Mouse (Mus musculus): ENCODE measurements around the gene Ssbp3.

Gene Ssbp3

DNA sequence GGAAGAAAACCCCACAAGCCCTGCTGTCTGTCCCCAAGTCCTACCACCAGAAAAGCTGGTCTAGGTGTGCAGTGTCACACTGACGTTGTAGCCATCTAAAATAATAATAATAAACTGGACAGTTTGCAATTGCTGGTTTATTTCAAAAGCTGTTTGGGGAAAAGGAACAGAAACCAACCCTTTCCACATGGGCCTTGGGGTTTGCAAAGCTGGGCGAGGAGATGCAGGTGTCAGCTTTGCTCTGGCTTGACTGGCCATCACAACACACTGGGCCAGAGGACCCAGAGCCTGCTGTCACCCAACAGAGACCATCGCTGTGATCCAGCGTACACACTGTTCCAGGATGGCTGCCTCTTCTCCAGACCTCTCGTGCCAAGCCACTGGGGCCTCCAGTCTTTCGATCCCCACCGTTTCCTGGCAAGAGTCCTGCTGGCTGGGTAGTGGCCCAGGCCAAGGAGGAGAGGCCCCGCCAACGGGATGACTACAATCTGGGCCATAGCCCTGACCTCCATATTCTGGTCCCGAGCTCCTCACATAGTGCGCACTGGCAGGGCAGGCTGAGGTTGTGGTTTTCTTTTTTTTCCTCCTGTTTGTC is 138.2 kb downstream of the Ssbp3 start:
- in situ Hi-C loops (cut with MboI) = no loop called here

DNA sequence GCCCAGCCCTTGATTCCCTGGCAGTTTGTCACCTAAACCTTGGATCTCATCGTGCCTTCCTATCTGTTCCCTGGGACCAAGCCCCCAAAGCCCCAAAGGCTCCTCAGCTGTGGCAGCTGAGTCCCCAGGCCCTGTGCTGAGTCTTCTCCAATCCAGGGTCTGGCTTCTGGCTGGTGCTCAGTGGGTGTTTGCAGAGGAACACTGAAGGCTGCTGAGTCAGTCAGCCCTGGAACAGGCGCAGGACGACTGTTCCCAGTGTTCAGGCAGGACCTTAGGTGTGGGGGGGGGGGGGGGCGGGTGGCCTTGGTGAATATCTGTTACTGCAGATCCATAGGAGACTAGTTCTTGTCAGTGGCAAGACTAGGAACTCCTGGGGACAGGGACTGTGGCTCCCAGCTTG is 141.4 kb downstream of the Ssbp3 start:
- in situ Hi-C loops (cut with MboI) = no loop called here

DNA sequence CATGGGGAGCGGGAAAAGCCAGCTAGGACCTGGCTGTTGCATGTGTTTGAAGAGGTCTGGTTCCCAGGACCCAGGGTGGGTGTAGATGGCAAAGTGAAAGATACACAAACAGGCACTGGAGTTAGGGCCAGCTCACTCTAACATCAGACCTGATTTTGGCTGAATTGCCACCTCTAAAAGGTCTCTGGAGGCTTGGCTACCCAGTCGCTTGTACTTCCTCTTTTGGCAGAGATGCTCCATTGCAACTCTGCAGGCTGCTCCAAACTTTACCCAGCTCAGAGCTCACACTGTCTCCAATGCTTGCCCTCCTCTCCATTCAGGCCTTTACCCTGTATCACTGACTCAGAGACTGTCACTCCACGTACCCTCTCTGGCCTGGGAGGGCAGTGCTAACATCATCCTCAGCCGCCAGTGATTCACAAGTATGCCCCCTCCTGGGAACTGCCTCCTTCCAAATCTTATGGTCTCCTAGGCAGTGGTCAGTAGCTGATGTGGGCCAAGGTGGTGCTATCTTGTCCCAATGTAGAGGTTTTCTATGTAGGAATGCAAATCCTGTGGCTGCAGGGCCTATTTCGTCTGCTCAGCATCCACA is 142.6 kb downstream of the Ssbp3 start:
- in situ Hi-C loops (cut with MboI) = no loop called here

DNA sequence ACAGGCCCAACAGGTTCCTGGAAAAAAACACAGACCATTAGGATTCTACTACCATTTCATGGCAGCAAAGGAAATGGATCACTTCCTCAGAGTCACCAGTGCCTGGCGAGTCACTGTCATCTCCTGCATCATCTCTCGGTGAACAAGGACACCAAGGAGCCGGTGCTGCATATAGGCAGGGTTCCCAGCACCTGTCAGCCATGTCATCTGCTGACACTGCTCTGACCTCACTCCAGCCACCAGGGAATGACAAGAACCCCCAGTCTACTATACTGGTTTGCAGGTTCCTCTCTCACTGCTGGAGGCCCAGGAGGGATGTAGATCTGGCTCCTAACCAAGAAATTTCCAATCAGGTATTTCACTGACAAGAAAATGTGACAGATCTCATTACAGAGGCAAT is 145.6 kb downstream of the Ssbp3 start:
- in situ Hi-C loops (cut with MboI) = no loop called here

DNA sequence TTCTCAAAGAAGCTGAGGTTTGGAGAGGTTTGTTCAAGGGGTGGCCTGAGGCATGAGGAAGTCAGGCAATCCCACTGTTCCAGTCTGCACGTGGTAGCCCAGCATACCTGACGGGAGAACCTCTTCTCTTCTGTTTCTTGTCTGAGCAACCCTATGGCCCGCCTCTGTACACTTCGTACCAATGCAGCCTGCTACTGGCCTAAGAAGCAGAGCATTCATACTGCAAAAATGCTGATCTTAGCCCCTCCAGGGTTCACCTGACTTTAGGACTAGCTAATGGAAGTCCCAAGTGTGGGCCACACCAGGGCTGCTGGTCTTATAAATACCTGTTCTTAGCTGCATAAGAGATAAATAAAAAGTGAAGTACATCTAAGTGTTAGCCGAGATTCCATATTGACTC is 147.8 kb downstream of the Ssbp3 start:
- in situ Hi-C loops (cut with MboI) = no loop called here

DNA sequence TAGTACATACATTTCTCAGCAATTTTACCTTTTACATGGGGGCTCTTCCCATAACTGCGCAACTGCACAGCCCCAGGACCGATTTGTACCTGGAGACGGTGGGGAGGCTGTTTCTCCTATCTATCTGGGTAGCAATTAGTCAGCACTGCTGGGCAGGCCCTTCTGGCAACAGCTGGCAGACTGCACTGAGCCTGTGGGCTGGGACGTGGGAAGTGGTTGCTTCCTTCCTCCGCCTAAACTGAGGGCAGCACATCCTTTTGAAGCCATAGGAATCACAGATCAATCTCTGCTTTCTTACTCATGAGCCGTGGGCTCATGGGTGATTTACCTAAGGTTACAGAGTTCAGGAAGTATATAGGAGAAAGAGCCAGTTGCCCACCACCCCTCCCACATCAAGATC is 148.3 kb downstream of the Ssbp3 start:
- in situ Hi-C loops (cut with MboI) = no loop called here

DNA sequence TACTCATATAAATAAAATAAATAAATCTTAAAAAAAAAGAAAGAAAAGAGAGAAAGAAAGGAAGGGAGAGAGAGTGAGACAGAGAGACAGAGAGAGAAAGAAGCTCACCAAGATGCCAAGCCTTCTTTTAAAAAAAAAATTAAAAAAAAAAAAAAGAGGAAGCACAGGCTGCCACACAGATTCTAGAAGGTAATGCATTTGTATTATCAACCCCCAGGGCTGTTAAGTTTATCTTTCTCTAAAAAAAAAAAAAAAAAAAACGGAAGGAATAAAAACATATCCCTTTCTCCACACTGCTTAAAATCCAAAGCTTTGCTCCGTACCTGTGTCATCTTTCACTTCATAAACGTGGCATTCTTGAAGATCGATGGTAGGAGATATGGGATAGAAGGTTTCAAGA is 151.1 kb downstream of the Ssbp3 start:
- in situ Hi-C loops (cut with MboI) = no loop called here

DNA sequence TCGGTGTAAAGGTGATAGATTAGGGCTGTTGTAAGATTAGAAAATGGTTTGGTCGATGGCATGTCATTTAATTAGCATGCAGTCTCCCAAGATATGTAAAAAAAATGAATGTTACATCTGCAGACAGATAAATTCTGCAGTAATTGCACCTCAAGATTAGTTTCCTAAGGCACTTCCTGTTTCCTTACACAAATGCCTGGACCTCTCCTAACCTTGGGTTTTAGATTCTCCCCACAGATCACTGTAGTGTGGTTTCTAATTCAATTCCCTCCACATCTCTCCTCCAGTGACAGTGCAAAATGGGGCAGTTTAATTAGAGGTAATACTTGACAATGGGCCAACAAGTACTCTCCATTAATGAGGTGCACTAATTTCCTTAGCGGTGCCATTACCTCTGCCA is 152.7 kb downstream of the Ssbp3 start:
- in situ Hi-C loops (cut with MboI) = no loop called here

DNA sequence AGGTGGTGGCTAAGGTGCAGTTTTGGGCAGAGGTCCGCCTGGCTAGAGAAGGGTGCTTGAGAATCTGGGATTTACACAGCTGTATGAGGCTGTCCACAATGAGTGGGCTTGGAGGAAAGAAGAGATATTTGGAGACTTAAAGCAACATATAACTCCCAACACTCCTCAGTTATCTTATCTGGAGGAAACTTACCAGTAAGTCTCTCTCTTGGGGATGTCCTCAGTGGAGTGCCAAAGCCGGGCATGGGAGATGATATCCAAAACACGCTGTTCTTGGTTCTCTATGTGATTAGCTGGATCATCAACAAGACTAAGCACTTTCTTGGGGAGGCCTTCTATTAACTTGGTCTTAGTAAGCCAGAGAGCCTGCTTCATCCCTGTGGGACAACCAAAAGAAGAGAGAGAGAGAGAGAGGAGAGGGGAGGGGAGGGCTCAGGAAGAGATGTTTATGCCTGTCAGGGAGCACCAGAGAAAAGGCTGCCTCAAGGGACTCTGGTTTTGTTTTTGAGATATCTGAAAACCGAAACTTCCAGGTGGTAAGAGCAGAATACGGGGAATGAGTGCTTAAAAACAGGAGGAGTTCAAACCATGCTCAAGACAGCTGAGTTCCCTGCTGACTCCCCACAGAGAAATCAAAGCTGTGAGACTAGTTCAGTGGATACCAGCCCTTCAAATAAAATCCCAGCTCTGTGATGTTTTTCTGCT is 154.0 kb downstream of the Ssbp3 start:
- in situ Hi-C loops (cut with MboI) = no loop called here

DNA sequence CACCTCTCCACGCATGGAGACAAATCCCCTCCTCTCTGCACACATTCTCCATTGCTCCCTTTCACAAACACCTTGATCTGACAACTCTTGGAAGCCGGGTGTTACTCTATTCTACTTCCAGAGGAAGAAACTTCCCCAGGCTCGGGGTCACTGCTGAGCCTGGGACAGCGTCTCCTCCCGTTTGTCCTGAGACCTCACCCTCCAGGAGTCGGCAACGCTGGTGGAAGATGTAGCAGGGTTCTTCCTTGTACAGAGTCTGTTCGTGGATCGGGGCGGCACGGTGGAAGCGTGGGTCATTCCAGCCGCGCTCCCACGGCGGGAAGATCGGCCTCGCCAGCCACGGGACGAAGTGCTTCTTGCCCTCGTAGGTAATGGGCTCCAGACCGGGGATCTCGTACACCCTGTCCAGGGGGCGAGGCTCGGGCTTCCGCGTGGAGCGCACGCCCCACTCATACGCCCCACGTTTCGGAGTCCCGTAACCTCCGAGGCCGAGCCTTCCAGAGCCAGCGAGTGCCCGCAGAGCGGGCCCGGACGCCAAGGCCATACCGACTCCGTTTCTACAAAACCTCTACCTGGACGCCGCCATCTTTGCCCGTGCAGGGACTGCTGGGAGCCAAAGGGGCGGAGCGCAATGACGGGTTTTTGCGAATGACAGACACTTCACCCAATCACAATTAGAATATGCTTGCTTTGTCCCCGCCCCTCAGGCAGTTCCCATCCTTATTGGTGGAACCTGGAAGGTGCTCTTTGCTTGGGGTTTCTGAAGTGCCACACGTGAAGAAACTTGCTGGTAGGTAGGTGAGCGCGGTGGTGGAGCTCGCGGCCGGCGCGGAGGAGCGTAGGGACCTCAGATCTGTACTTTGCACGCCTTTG is 156.0 kb downstream of the Ssbp3 start, which contains the start of the genes Mrpl37 and Cyb5rl:
Mrpl37 (minus strand) TSS at position 617 of the 873 bp plus-strand sequence.
Cyb5rl (plus strand) TSS at position 737 of the 873 bp plus-strand sequence.
- in situ Hi-C loops (cut with MboI) = no loop called here

DNA sequence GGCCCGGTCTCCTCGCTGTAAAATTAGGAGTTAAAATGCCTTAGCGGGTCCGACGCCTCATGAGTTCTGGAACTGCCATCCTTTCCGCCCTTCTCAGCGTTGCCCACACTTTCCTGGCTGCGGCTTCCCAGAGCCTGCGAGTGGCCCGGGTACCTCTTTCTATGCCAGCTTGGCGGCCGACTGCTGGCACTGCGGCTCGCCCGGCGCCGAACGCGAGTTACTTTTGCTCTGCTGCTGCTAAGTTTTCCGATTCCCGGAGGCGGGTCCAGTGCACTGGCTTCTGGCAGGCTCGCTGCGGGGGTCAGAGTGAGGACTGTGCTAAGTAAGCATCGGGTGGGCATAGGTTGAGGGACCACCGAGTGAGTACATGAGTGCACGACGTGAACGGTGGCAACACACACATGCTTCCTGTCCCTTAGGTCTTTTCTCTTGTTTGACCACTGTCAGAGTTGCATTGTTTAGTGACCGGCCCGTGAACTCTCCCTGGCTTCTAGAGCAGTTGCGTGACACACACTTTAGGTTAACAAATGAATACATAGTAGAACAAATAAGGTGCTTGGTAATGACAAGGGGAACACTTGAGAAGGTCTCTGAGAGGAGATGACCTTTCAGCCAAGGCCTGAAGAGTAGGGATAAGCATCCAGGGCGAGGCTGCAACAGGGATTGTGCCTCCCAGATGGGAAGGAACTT is 156.8 kb downstream of the Ssbp3 start:
- in situ Hi-C loops (cut with MboI) = no loop called here

DNA sequence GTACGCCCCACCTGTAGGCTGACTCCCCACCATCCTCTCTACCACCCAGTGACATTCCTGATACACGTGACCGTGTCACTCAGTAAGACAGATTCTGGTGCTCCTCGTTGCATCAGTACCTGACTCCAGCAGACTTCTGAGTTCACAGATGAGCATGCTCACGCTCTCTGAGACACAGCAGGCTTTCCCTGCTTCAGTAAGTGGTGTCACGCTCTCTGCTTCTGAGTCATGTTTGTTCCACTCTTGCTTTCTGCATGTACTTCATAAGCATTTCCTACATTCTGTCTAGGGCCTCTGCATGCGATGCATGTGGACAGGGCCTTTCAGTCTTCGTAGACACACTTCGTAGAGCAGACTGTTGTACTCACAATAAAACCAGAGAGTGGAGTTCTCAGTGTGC is 161.8 kb downstream of the Ssbp3 start:
- in situ Hi-C loops (cut with MboI) = no loop called here

DNA sequence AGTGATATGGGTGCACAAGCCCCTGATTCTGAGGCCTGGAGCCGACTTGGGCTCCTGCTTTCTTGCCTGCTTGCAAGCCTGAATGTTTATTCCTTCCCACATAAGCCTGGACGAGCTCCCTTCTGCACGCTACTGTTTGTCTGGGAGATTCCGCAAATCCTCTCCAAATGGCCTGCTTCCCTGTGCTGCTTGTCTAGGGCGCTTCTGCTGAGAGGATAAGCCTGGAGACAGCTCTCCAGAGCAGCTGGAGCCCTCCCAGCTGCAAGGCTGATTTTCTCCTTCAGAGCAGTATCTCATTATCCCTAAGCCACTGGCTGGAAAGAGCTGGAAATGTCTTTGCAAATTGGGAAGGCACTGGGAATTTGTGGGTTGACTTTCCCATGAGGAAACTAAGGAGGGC is 165.0 kb downstream of the Ssbp3 start:
- in situ Hi-C loops (cut with MboI) = no loop called here

DNA sequence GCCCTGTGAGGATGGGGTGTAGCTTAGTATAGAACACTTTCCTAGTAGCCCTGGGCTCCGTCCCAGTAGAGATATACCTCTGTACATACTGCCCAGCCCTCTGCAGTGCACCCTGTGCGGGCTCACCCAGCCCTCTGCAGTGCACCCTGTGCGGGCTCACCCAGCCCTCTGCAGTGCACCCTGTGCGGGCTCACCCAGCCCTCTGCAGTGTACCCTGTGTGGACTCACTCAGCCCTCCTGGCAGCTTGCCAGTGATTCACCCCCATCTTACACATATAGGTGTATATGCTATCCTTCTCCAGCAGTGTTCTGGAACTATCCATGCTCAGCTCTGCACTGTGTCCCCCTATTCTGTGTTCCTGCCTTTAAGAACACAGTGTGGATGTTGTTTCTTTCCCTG is 168.4 kb downstream of the Ssbp3 start:
- in situ Hi-C loops (cut with MboI) = no loop called here

DNA sequence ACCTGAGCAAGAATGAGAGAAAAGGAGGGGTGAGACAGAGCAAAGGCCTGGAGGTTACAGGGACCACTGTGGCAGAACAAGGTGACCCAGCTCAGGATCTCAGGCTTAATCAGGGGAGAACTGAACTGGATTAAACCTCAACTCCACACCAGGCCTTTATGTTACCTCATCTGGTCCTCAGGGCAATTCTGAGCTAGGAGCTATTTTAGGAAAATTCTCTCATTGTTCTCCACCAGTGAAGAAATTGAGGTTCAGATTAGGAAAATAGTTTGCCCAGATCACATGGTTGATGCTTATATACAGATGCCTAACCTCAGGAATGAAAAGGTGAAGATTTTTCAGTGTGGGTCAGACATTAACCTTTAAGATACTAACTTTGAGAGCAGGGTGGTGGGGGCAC is 169.2 kb downstream of the Ssbp3 start:
- in situ Hi-C loops (cut with MboI) = no loop called here

DNA sequence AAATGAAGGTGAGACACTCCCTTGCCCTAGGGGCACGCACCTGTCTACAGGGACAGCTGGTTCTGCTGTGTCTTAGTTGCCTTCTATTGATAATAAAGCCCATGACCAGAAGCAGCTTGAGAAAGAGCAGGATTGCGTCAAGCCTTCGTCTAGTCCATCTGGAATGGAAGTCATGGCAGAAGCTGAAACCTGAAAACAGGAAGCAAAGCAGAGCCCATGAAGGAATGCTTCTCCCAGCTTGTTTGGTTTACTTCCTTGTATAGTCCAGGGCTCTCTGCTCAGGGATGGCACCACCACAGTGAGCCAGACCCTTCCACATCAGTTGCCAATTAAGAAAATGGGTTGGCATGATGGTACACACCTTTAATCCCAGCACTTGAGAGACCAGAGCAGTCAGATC is 171.7 kb downstream of the Ssbp3 start:
- in situ Hi-C loops (cut with MboI) = no loop called here

DNA sequence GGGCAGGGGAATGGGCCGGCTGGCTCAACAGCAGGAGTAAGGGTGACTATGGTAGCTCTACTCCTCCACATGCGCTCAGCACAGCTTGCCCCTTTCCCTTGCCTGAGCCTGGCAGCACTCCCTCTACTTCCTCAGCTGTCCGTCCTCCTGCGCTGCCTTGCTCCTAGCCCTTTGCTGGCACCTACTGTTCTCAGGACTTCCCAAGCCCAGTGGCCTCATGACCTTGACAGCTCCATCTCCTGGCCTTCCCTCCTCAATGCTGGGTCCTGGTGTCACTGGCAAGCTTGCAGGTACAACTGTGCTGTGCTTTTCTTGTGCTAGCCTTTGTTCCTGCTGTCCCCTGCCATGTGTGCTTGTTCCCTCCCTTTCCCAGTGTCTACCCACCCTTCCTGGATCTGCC is 172.6 kb downstream of the Ssbp3 start:
- in situ Hi-C loops (cut with MboI) = no loop called here

DNA sequence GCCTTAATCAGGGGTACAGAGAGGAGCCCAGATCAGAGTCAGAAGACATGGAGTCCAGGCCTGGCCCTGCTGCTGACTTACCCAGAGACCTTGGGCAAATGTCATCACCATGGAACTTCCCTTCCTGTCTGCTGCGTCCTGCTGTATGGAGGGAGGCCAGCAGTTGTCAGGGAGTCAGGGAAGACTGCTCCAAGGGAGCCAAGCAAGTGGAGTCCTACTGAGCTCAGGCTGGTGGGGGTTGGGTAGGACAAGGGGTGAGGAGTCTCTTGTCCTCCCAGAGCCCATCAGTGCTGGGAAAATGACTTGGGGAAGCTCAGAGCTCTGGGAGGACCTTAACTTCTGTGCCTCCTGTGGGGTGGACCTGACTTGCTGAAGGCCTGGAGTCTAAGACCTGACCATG is 173.8 kb downstream of the Ssbp3 start:
- in situ Hi-C loops (cut with MboI) = no loop called here

DNA sequence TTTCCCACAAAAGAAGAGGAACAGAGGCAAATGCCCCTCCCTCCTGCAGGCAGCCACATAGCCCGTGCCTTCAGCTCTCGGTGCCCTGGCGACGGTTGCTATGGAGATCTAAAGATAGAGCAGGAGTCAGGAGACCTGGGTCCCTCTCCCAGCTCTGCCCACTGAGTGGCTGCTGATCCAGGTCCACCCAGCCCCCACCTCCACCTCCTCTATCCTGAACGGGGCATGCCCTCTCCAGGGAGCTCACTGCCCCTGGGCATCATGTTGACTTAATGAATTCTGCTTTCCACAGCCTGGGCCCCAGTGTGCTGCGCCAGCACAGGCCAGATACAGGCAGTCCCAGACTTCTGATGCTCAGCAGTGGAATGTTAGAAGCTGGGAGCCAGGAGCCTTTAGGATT is 174.4 kb downstream of the Ssbp3 start:
- in situ Hi-C loops (cut with MboI) = no loop called here

DNA sequence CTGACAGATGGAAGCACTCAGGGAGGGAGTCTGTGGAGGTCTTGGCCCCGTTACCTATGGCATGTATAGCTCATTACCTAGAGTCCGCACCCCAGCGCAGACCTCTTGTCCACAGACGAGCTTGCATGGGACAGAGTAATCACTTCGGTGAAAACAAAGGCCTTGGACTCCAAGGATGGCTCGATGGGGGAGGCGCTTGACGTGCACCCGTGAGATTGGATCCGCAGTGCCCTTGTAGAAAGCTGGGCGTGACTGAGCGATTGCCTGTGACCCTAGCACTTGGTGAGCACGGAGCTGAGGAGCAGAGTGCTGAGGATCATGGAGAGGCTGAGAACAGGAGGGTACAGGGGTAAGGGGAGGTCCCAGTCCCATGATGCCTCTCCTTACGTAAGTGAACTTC is 181.2 kb downstream of the Ssbp3 start:
- in situ Hi-C loops (cut with MboI) = no loop called here

DNA sequence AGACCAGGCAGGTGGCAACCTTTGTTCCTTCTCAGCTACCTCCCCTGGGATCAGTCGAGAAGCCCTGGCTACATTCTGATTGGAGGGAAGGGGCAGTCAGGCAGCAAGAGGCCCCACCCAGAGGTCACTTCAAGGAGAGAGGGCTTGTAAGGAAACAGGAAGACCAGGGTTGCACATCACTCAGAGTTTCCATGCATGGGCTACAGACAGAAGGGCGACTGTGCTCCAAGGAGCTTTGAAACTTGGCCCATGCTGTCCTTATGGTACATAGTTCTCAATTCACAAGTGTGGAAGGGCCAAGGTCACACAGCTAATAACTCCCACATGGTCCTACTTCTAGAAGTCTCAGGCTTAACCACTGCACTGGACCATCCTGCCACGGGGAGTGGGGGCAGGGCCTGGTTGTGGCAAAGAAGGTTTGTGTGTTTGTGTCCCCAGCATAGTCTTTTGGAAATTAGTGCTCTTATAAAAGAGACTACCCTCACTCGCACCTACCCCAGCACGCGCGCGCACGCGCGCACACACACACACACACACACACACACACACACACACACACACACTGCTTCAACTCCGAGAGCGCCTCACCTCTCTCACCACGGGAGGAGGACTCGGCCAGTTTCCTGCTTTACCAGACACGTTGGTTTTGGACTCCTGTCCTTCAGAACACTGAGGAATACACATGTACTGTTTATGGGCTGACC is 184.1 kb downstream of the Ssbp3 start:
- in situ Hi-C loops (cut with MboI) = no loop called here
